Mouse (Mus musculus) T-helper 2 cell (primary cell): ENCODE results near the gene Cfap299.
"Not testable (repeated sequence)": the region's sequence is repeated elsewhere in the genome, so short reads cannot be mapped to it uniquely, and the experiment has no call there.

ENCODE experiments used
- in situ Hi-C: fragments of 300-600 bp; cut with MboI, MseI; formaldehyde crosslinking; loops from one replicate; pipeline ENCODE4 v1.15.1; 2025; ENCODE audit warnings: high pct_unique_total_duplicates

The Cfap299 gene

GRCm38 (mm10) chr5:98523050-98523449, 193.9 kb downstream of the Cfap299 start:
- in situ Hi-C loops: no loop called here

GRCm38 (mm10) chr5:98523783-98524182, 194.7 kb downstream of the Cfap299 start:
- in situ Hi-C loops: no loop called here

GRCm38 (mm10) chr5:98541333-98541732, 212.2 kb downstream of the Cfap299 start:
- in situ Hi-C loops: no loop called here

GRCm38 (mm10) chr5:98550285-98550684, 221.2 kb downstream of the Cfap299 start:
- in situ Hi-C loops: no loop called here

GRCm38 (mm10) chr5:98550873-98551272, 221.8 kb downstream of the Cfap299 start:
- in situ Hi-C loops: no loop called here

- in situ Hi-C loops: no loop called here
Observed at GRCm38 (mm10) chr5:98552395-98552794, 223.3 kb downstream of the Cfap299 start, which contains the start of gene Gm11111. Gm11111 (plus strand) TSS chr5:98552695.

- in situ Hi-C loops: no loop called here
Observed at GRCm38 (mm10) chr5:98552811-98553601, 223.9 kb downstream of the Cfap299 start.

GRCm38 (mm10) chr5:98561301-98561700, 232.2 kb downstream of the Cfap299 start:
- in situ Hi-C loops: no loop called here

- in situ Hi-C loops: no loop called here
Observed at GRCm38 (mm10) chr5:98562806-98563205, 233.7 kb downstream of the Cfap299 start.

GRCm38 (mm10) chr5:98563801-98564200, 234.7 kb downstream of the Cfap299 start:
- in situ Hi-C loops: no loop called here

- in situ Hi-C loops: no loop called here
Observed at GRCm38 (mm10) chr5:98566461-98567193, 237.5 kb downstream of the Cfap299 start.

GRCm38 (mm10) chr5:98568481-98568880, 239.4 kb downstream of the Cfap299 start:
- in situ Hi-C loops: no loop called here

GRCm38 (mm10) chr5:98569029-98569513, 240.0 kb downstream of the Cfap299 start:
- in situ Hi-C loops: no loop called here

GRCm38 (mm10) chr5:98572392-98572791, 243.3 kb downstream of the Cfap299 start:
- in situ Hi-C loops: no loop called here

- in situ Hi-C loops: no loop called here
Observed at GRCm38 (mm10) chr5:98574711-98575470, 245.8 kb downstream of the Cfap299 start.

- in situ Hi-C loops: no loop called here
Observed at GRCm38 (mm10) chr5:98575471-98575834, 246.3 kb downstream of the Cfap299 start.

GRCm38 (mm10) chr5:98576538-98576937, 247.4 kb downstream of the Cfap299 start:
- in situ Hi-C loops: not testable (repeated sequence)

GRCm38 (mm10) chr5:98578398-98578797, 249.3 kb downstream of the Cfap299 start:
- in situ Hi-C loops: no loop called here

GRCm38 (mm10) chr5:98580811-98581210, 251.7 kb downstream of the Cfap299 start:
- in situ Hi-C loops: no loop called here

GRCm38 (mm10) chr5:98582051-98582450, 252.9 kb downstream of the Cfap299 start:
- in situ Hi-C loops: no loop called here

GRCm38 (mm10) chr5:98585915-98586314, 256.8 kb downstream of the Cfap299 start:
- in situ Hi-C loops: no loop called here

GRCm38 (mm10) chr5:98613511-98613910, 284.4 kb downstream of the Cfap299 start:
- in situ Hi-C loops: loop anchor here (25.0 kb wide), 1 partner anchor 99 kb away; no protein-coding TSS in a partner anchor
